Mouse (Mus musculus) CD4-positive helper T cell, adult 2 months (primary cell): Measurements from ENCODE around the gene Me1.

ENCODE experiments used
- DNase-seq: peaks from one replicate; pipeline ENCODE4 v3.0.0-alpha.2; 2012; ENCODE audit warnings: low read depth, missing footprints, low spot score

The Me1 gene

GRCm38 (mm10) chr9:86549637-86550162 lies 146.1 kb downstream of the Me1 start:
- no peak for DNase-seq

GRCm38 (mm10) chr9:86544559-86544958 lies 151.2 kb downstream of the Me1 start:
- DNase-seq, result no peak

GRCm38 (mm10) chr9:86543451-86543850 lies 152.3 kb downstream of the Me1 start:
- no peak for DNase-seq

GRCm38 (mm10) chr9:86534071-86534470 lies 161.7 kb downstream of the Me1 start:
- DNase-seq, result no peak
